Mouse (Mus musculus) lung, embryonic 14.5 days (tissue): Measurements from ENCODE around the gene Atp8a2. TPM values are rescaled to one million over a fixed set of nuclear protein-coding genes. Genes with fewer than 3 reads are reported as not detected.
A peak's percentile ranks its signal among the peaks of the same experiment; 100 is the strongest.
"Not testable (repeated sequence)": the region's sequence is repeated elsewhere in the genome, so short reads cannot be mapped to it uniquely, and the experiment has no call there.

Experiments used
- ATAC-seq: fragments of 200-750 bp; cut with Nextera tagmentation; 2 replicates; pipeline ENCODE4 v1.8.0; 2017; ENCODE audit warnings: mild to moderate bottlenecking, moderate TSS enrichment, moderate library complexity; ENCODE audit not compliant: insufficient read depth
- DNase-seq: peaks from one replicate; pipeline ENCODE4 v3.0.0-alpha.2; 2015
- H3K27ac ChIP-seq: fragments of 300-500 bp; sonication (generic); 2 replicates; pipeline ENCODE4 v1.5.1; 2014; ENCODE audit warnings: low read depth, mild to moderate bottlenecking, moderate library complexity
- H3K27me3 ChIP-seq: fragments of 300-500 bp; sonication (generic); 2 replicates; pipeline ENCODE4 v1.6.1; 2014; ENCODE audit warnings: low read length, control low read depth; ENCODE audit not compliant: insufficient read depth
- H3K36me3 ChIP-seq: fragments of 300-500 bp; sonication (generic); 2 replicates; pipeline ENCODE4 v1.6.1; 2014; ENCODE audit warnings: control low read depth; ENCODE audit not compliant: insufficient read depth
- H3K4me1 ChIP-seq: fragments of 300-500 bp; sonication (generic); 2 replicates; pipeline ENCODE4 v1.6.1; 2014; ENCODE audit warnings: antibody characterized with exemption, control low read depth; ENCODE audit not compliant: insufficient read depth
- H3K4me2 ChIP-seq: fragments of 300-500 bp; sonication (generic); 2 replicates; pipeline ENCODE4 v1.6.1; 2014; ENCODE audit warnings: mild to moderate bottlenecking
- H3K4me3 ChIP-seq: fragments of 300-500 bp; sonication (generic); 2 replicates; pipeline ENCODE4 v1.5.1; 2014; ENCODE audit warnings: low read depth, low read length
- H3K9ac ChIP-seq: fragments of 300-500 bp; sonication (generic); 2 replicates; pipeline ENCODE4 v1.6.1; 2014
- H3K9me3 ChIP-seq: fragments of 300-500 bp; sonication (generic); 2 replicates; pipeline ENCODE4 v1.6.1; 2016; ENCODE audit warnings: low read depth, low read length, control low read depth
- CTCF ChIP-seq: IDR thresholded peaks from 2 replicates; pipeline ENCODE4 v1.5.1; 2016; ENCODE audit warnings: antibody characterized with exemption, low read depth
- WGBS: fragments of 180-500 bp; shearing (Covaris S2); extraction: QIAGEN DNeasy Blood & Tissue Kit; methylation state at CpG from one replicate; pipeline ENCODE4 v1.1.7; 2014; 5-methylcytosine and 5-hydroxymethylcytosine counted together
- polyA plus RNA-seq: library from polyadenylated mRNA; unstranded; fragments of >200 nt; fragmentation: Nextera tagmentation; extraction: Ambion mirVana; gene quantifications from 2 replicates; pipeline ENCODE4 v1.2.1, GENCODE M21; 2014

Gene Atp8a2
- polyA plus RNA-seq, 1 experiment from 2014 or later: 0.95 TPM

- H3K4me2 ChIP-seq: no peak overlapping the region
- no peak for TF ChIP-seq CTCF
- no peak for DNase-seq
- 34% methylated on average over 14 of the region's 14 CpGs for WGBS
- H3K27me3 ChIP-seq: no peaks in the 10 kb centered on the region
- no peak overlapping the region for H3K4me3 ChIP-seq
- no peaks in the 10 kb centered on the region for H3K4me1 ChIP-seq
- ATAC-seq: no peak
- no peak overlapping the region for H3K9ac ChIP-seq
- H3K27ac ChIP-seq: no peak overlapping the region
- H3K9me3 ChIP-seq: no peaks in the 10 kb centered on the region
- H3K36me3 ChIP-seq: no peaks in the 10 kb centered on the region
These were observed 350.2 kb downstream of the Atp8a2 start for GRCm38 (mm10) chr14:59846609-59847375.

GRCm38 (mm10) chr14:59843264-59843942, 353.6 kb downstream of the Atp8a2 start:
- 61% methylated on average over 6 of the region's 6 CpGs for WGBS
- H3K9me3 ChIP-seq: no peaks in the 10 kb centered on the region
- H3K4me2 ChIP-seq: no peak overlapping the region
- H3K4me3 ChIP-seq: no peak overlapping the region
- DNase-seq (no peak), ATAC-seq (no peak)
- H3K9ac ChIP-seq: no peak overlapping the region
- no peaks in the 10 kb centered on the region for H3K36me3 ChIP-seq
- no peak overlapping the region for H3K27ac ChIP-seq
- H3K4me1 ChIP-seq: 0 out of 2 replicates have a peak, but pooled peaks cover 4% of the 10 kb centered on the region
- no peak for TF ChIP-seq CTCF
- H3K27me3 ChIP-seq: no peaks in the 10 kb centered on the region

GRCm38 (mm10) chr14:59839951-59840720, 356.8 kb downstream of the Atp8a2 start:
- H3K4me3 ChIP-seq: no peak overlapping the region
- H3K4me1 ChIP-seq: peaks cover 4% of the 10 kb centered on the region; the same call in 1 of the 2 replicates
- WGBS: 33% methylated on average over 14 of the region's 14 CpGs
- TF ChIP-seq CTCF: no peak
- no peaks in the 10 kb centered on the region for H3K9me3 ChIP-seq
- no peaks in the 10 kb centered on the region for H3K27me3 ChIP-seq
- H3K27ac ChIP-seq: no peak overlapping the region
- ATAC-seq (no peak), DNase-seq (peak; percentile 59)
- no peak overlapping the region for H3K9ac ChIP-seq
- no peak overlapping the region for H3K4me2 ChIP-seq
- H3K36me3 ChIP-seq: no peaks in the 10 kb centered on the region

- not testable (repeated sequence) for H3K9me3 ChIP-seq, H3K4me3 ChIP-seq, H3K27ac ChIP-seq, H3K9ac ChIP-seq, H3K4me2 ChIP-seq, H3K27me3 ChIP-seq, ATAC-seq, H3K36me3 ChIP-seq, H3K4me1 ChIP-seq, DNase-seq
- WGBS: 80% methylated on average over 1 of the region's 3 CpGs
These were observed 358.3 kb downstream of the Atp8a2 start for GRCm38 (mm10) chr14:59838446-59839259.

- WGBS: no CpG with 5 or more reads among the region's 3 CpGs
- not testable (repeated sequence) for ATAC-seq, H3K27ac ChIP-seq, H3K9ac ChIP-seq, H3K4me2 ChIP-seq, H3K4me3 ChIP-seq, H3K27me3 ChIP-seq, DNase-seq, H3K36me3 ChIP-seq, H3K9me3 ChIP-seq, H3K4me1 ChIP-seq
These were observed 359.2 kb downstream of the Atp8a2 start for GRCm38 (mm10) chr14:59837691-59838241.

GRCm38 (mm10) chr14:59836876-59837543, 360.0 kb downstream of the Atp8a2 start:
- no peak for ATAC-seq
- no peaks in the 10 kb centered on the region for H3K27me3 ChIP-seq
- H3K4me3 ChIP-seq: no peak overlapping the region
- DNase-seq: peak; percentile 29
- peaks cover 4% of the 10 kb centered on the region; the same call in 1 of the 2 replicates for H3K4me1 ChIP-seq
- no peak for TF ChIP-seq CTCF
- H3K4me2 ChIP-seq: no peak overlapping the region
- WGBS: 28% methylated on average over 10 of the region's 10 CpGs
- no peak overlapping the region for H3K27ac ChIP-seq
- no peaks in the 10 kb centered on the region for H3K9me3 ChIP-seq
- H3K9ac ChIP-seq: no peak overlapping the region
- H3K36me3 ChIP-seq: no peaks in the 10 kb centered on the region
